Mouse (Mus musculus) heart, adult 18-20 months (tissue): ENCODE data around the gene Trim72. TPM values are rescaled to one million over a fixed set of nuclear protein-coding genes. Genes with fewer than 3 reads are reported as not detected.
A peak's percentile ranks its signal among the peaks of the same experiment; 100 is the strongest.

Source experiments
- DNase-seq, 2 experiments: peaks; one replicate each; pipeline ENCODE4 v3.0.0; 2021 to 2022; ENCODE audit warnings: mixed read lengths in 1 of 2
- total RNA-seq, 2 experiments: library from RNA; stranded (reverse); gene quantifications; 2 replicates each; pipeline ENCODE4 v1.2.3; 2021

Gene Trim72
- total RNA-seq, 2 experiments from 2014 or later = 279 to 317 TPM

DNA sequence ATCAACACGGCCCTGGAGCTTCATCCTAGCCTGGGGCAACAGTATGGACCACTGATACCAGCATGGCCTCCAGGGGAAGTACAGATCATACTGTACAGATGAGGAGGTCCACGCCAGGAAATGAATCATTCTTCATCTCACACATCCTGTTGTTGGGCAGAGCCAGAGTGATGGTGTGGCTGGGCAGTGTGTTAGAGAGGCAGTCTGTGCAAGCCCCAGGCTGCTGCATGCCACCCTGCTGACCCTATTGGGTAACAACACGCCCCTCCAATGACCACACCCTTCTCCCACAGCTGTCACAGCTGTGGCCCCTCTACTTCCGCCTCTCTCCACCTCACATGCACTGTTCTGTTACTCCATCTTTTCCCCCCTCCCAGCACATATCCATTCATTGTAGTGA is 47.0 kb downstream of the Trim72 start:
- DNase-seq = peak in 1 of 2 experiments; percentile 44

DNA sequence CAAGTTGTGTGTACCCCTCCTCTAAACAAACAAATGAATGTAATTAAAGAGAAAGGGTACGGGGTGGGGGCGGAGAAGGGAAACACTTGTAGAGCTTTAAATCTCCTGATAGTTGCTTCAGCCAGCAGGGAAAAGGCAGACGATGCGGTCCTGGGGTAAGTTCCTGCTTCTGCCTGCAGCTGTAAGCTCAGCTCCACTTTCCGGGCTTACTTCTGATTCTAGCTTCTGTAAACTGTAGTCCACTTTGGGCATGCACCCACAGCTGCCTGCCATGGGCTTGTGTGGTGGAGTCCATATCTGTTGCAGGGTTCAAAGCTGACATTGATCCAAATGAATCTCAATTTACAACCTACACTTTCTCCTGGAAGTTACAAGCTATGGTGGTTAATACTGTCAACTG is 49.3 kb downstream of the Trim72 start:
- DNase-seq = peak in 1 of 2 experiments; percentile 34

DNA sequence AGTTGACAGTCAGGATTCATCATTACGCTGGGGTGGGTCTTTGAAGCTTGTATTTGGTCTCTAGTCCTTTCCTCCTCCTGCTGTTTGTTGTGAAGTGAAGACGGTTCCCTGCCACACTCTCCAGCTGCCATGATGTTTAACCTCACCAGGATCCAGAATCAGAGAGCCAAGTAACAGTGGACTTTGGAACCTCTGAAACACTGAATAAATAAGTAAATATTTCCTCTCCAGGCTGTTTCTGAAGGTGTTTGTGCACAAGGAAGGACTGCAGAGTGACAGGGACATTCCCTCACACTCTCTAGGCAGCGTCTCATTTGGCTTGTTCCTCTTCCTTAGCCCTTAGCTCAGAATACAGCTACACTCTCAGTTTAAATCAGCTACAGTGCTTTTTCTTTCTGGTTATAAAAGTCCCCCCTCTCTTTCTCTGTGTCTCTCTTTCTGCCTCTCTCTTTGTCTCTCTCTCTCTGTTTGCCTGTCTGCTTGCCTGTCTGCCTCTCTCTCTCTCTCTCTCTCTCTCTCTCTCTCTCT is 53.2 kb downstream of the Trim72 start:
- no peak for DNase-seq

DNA sequence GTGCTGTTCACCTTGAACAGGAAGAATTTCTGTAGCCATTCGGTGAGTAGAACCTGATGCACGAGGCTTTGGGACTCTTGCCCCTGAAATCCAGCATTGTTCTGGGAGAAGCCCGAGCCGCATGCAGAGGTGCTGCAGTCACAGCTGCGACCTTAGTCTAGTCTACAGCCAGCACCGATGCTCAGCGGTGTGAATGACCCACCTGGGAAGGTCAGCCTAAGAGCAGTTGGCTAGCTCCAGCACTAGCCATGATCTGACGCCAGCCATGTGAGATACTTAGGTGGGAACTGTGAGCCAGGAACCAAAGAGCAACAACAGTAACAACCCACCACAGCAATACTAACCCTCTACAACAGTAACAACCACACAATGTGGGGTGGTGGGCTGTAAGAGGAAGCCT is 54.1 kb downstream of the Trim72 start:
- DNase-seq = no peak

DNA sequence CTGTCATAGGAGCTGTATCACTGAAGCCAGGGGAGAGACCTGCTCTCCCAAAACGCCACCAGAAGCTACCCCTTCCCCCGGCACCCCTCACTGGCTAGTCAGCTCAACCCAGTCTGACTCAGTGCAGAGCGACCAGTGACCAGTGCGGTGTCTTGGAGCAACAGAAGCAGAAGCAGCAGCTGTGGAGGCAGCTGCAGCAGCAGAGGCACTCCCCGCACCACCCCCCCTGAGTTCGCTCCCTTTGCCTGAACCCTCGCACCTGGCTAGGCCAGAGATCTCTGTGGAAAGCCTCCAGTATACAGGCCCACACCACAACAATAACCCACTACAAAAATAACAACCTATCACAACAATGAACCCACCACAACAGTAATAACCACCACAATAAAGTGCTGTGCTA is 54.8 kb downstream of the Trim72 start:
- peak in 1 of 2 experiments; percentile 28 for DNase-seq

DNA sequence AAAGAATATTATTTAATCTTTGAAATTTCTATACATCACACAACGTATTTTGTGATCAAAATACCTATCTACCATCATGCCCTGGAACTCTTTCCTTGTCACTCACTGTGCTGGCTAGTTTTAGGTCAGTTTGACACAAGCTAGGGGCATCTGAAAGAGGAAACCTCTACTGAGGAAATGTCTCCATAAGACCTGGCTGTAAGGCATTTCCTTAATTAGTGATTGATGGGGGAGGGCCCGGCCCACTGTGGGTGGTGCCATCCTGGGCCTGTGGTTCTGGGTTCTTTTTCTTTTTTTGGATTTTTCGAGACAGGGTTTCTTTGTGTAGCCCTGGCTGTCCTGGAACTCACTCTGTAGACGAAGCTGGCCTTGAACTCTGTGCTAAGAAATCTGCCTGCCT is 55.3 kb downstream of the Trim72 start:
- no peak for DNase-seq

Other genes with a start within 250 kb of the Trim72 start
- 10 to 100 TPM; 20.5 to 26.4 TPM for gene Orai3, start 234.1 kb upstream of the Trim72 start, total RNA-seq
- gene Setd1a, start 227.3 kb upstream of the Trim72 start, total RNA-seq = 10 to 100 TPM; 15.8 to 19.5 TPM
- 1 to 10 TPM; 2.5 to 2.6 TPM for gene Gm49388, start 218.3 kb upstream of the Trim72 start, total RNA-seq
- 10 to 100 TPM; 10.8 to 13.9 TPM for gene Hsd3b7, start 203.3 kb upstream of the Trim72 start, total RNA-seq
- 10 to 100 TPM; 66.5 to 67.0 TPM for gene Stx4a, start 179.7 kb upstream of the Trim72 start, total RNA-seq
- gene Stx1b, start 179.4 kb upstream of the Trim72 start, total RNA-seq = under 1 TPM; 0.30 to 0.72 TPM
- gene Zfp646, start 127.7 kb upstream of the Trim72 start, total RNA-seq = 10 to 100 TPM; 16.7 to 17.9 TPM
- 1 to 10 TPM; 3.4 to 4.1 TPM for gene Zfp668, start 127.1 kb upstream of the Trim72 start, total RNA-seq
- gene Prss53, start 113.0 kb upstream of the Trim72 start, total RNA-seq = 1 to 10 TPM in 1 of 2 experiments, under 1 TPM in 1; 0.52 to 1.3 TPM
- gene Gm21974, start 108.5 kb upstream of the Trim72 start, total RNA-seq = under 1 TPM in 1 of 2 experiments, not detected in 1; 0.27 TPM
- gene Vkorc1, start 108.3 kb upstream of the Trim72 start, total RNA-seq = 10 to 100 TPM; 19.3 to 20.8 TPM
- 100 to 1,000 TPM; 119 to 128 TPM for gene Bckdk, start 99.9 kb upstream of the Trim72 start, total RNA-seq
- gene Kat8, start 91.4 kb upstream of the Trim72 start, total RNA-seq = 10 to 100 TPM; 14.1 to 14.6 TPM
- gene Prss8, start 73.8 kb upstream of the Trim72 start, total RNA-seq = under 1 TPM in 1 of 2 experiments, not detected in 1; 0.26 TPM
- 1 to 10 TPM; 8.5 to 9.3 TPM for gene Prss36, start 57.2 kb upstream of the Trim72 start, total RNA-seq
- 100 to 1,000 TPM; 108 to 156 TPM for gene Fus, start 36.5 kb upstream of the Trim72 start, total RNA-seq
- 10 to 100 TPM in 1 of 2 experiments, 1 to 10 TPM in 1; 9.0 to 10.5 TPM for gene Pycard, start 10.1 kb upstream of the Trim72 start, total RNA-seq
- 1 to 10 TPM; 5.4 to 6.0 TPM for gene Itgam, start 58.7 kb downstream of the Trim72 start, total RNA-seq
- gene Gm49368, start 58.7 kb downstream of the Trim72 start, total RNA-seq = not detected
- gene Itgax, start 125.6 kb downstream of the Trim72 start, total RNA-seq = under 1 TPM; 0.30 to 0.51 TPM
- gene Itgad, start 150.4 kb downstream of the Trim72 start, total RNA-seq = not detected
- 1,000 to 10,000 TPM; 2,762 to 2,913 TPM for gene Cox6a2, start 202.4 kb downstream of the Trim72 start, total RNA-seq
- 1 to 10 TPM; 7.4 to 8.6 TPM for gene Armc5, start 233.4 kb downstream of the Trim72 start, total RNA-seq
- 1 to 10 TPM; 2.6 to 2.8 TPM for gene 9130023H24Rik, start 234.1 kb downstream of the Trim72 start, total RNA-seq
- gene Tgfb1i1, start 242.9 kb downstream of the Trim72 start, total RNA-seq = 10 to 100 TPM; 13.2 to 13.8 TPM